Mouse (Mus musculus) spleen, adult 2 months (tissue): ENCODE measurements at regions not wholly inside any gene's neighbourhood (a gene's known extent, or its start where the extent isn't known, plus 50 kb on each side); places are given as distances from the start of the nearest gene placed in this dataset.

ENCODE experiments used
- DNase-seq, 2 experiments: peaks; one replicate each; pipeline versions ENCODE4 v3.0.0 to v3.0.0-alpha.2; 2012 to 2021; ENCODE audit warnings: low spot score in 2 of 2, low read depth in 1 of 2
- H3K27ac ChIP-seq: fragments of 200-500 bp; 2 replicates; pipeline ENCODE4 v1.5.1; 2012; ENCODE audit warnings: low read length, inconsistent platforms; ENCODE audit not compliant: insufficient read depth
- H3K27me3 ChIP-seq: fragments of 200-500 bp; 2 replicates; pipeline ENCODE4 v1.6.1; 2012; ENCODE audit warnings: mild to moderate bottlenecking, moderate library complexity, low read length, inconsistent platforms; ENCODE audit not compliant: control insufficient read depth, insufficient read depth
- H3K36me3 ChIP-seq: fragments of 200-500 bp; 2 replicates; pipeline ENCODE4 v1.6.1; 2012; ENCODE audit warnings: mild to moderate bottlenecking, low read length, inconsistent platforms; ENCODE audit not compliant: control insufficient read depth, insufficient read depth
- H3K4me1 ChIP-seq: fragments of 200-500 bp; 2 replicates; pipeline ENCODE4 v1.6.1; 2011; ENCODE audit warnings: inconsistent platforms; ENCODE audit not compliant: control insufficient read depth, insufficient read depth, insufficient read length
- H3K4me3 ChIP-seq: fragments of 200-500 bp; 2 replicates; pipeline ENCODE4 v1.5.1; 2011; ENCODE audit warnings: mild to moderate bottlenecking, inconsistent platforms; ENCODE audit not compliant: insufficient read depth, insufficient read length; ENCODE audit errors: extremely low read depth
- CTCF ChIP-seq: fragments of 200-500 bp; IDR thresholded peaks from 2 replicates; pipeline ENCODE4 v1.5.1; 2011; ENCODE audit warnings: mild to moderate bottlenecking, inconsistent platforms; ENCODE audit not compliant: insufficient read depth, insufficient read length, insufficient replicate concordance; ENCODE audit errors: extremely low read depth
- POLR2A ChIP-seq: fragments of 200-500 bp; IDR thresholded peaks from 2 replicates; pipeline ENCODE4 v1.6.1; 2011; ENCODE audit warnings: low read depth, low read length, inconsistent platforms
- WGBS: fragments of 180-500 bp; shearing (Covaris S2); methylation state at CpG from one replicate; pipeline ENCODE4 v1.1.7; 2018; 5-methylcytosine and 5-hydroxymethylcytosine counted together

DNA sequence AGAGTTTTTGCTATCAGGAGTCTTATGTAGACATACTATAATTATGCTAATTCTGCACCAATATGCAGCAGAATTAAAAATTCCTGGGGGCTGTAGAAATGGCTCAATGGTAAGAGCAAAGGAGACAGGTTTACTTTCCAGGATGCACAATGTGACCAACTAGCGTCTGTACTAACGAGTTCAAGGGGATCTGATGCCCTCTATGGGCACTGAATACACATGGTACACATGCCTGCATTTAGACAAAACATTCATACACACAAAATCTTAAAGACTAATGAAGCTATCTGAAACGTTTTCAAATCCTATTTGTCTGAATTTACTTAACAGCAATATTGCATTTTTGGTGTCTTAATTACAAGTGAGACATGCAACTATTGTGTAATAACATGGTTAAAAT, 254.8 kb downstream of the Etv1 start:
- TF ChIP-seq CTCF (no peak), POLR2A (no peak)
- H3K36me3 ChIP-seq: no peaks in the 10 kb centered on the region
- H3K27me3 ChIP-seq: no peaks in the 10 kb centered on the region
- 68% methylated on average over 3 of the region's 3 CpGs for WGBS
- H3K27ac ChIP-seq: no peak overlapping the region
- H3K4me3 ChIP-seq: no peak overlapping the region
- no peak for DNase-seq
- no peaks in the 10 kb centered on the region for H3K4me1 ChIP-seq

DNA sequence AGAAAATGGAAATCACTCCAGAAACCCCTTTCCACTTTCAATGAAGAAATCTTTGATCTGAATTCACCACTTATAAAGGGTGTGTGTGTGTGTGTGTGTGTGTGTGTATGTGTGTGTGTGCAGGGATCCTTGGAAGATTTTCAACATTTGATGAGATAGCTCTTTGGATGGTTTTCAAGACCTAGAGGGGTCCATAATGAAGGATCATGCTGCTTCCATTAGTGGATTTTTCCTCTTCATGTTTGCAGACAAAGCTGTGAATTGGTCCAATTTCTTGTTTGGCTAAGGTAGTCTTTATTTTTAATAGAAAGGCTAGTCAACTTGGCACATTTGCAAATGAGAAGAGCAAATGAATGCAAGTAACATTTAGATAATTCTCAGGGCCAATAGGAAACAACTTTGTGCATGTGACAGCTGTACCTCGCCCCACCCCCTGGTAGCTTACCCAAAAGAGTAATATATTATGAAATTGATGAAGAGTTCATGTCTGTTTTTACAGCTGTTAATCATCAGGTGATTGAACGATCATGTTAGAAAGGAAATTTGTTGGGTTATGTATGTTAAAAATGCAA, 257.4 kb downstream of the Etv1 start:
- no peak overlapping the region for H3K4me3 ChIP-seq
- 91% methylated on average over 2 of the region's 2 CpGs for WGBS
- no peaks in the 10 kb centered on the region for H3K4me1 ChIP-seq
- no peak for DNase-seq
- H3K27ac ChIP-seq: no peak overlapping the region
- TF ChIP-seq CTCF: no peak
- no peak for TF ChIP-seq POLR2A
- no peaks in the 10 kb centered on the region for H3K27me3 ChIP-seq
- H3K36me3 ChIP-seq: no peaks in the 10 kb centered on the region

DNA sequence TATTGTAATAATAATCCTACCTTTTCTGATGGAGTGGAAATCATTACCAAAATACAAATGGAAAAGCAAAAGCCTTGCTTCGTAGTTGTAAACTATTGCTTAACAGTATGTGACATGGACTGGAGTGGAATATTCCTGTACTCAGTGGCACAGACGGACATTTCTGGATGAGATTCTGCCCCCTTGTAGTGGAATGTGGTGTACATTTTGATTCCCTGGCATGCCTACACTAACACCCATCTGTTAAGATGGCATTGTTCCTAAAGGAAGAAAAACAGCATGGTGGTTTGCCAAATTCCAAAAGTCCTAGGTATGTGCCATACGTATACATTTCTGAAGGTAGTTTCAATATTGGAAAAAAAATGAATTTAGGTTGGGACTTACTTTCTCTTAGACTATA, 258.9 kb downstream of the Etv1 start:
- 92% methylated on average over 3 of the region's 3 CpGs for WGBS

DNA sequence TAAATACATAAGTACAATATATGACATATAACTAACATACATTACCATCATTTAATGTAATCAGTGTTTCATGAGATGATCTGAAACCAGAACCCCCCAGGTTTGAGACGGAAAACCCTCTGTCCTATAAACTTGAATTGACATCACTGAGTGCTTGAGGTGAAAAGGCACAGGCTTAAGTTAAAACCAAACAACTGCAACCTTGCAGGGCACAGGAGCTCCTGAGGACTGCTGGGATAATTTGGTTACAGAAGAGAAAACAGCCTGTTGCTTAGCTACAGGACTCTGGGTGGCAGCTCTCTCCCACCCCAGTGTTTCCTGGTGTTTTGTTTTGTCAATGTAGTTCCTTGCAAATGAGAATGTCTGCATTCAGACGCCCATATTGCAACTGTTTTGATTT, 259.5 kb downstream of the Etv1 start:
- Histone ChIP-seq H3K27me3 (no peaks in the 10 kb centered on the region), H3K4me3 (no peak overlapping the region), H3K4me1 (no peaks in the 10 kb centered on the region), H3K36me3 (no peaks in the 10 kb centered on the region), H3K27ac (no peak overlapping the region)
- 62% methylated on average over 2 of the region's 2 CpGs for WGBS
- no peak for DNase-seq
- TF ChIP-seq CTCF: no peak
- no peak for TF ChIP-seq POLR2A

More for the DNA sequence above, 258.9 kb downstream of the Etv1 start:
- TF ChIP-seq CTCF: no peak
- TF ChIP-seq POLR2A: no peak
- Histone ChIP-seq H3K4me1 (no peaks in the 10 kb centered on the region), H3K27me3 (no peaks in the 10 kb centered on the region), H3K36me3 (no peaks in the 10 kb centered on the region), H3K27ac (no peak overlapping the region), H3K4me3 (no peak overlapping the region)
- no peak for DNase-seq

DNA sequence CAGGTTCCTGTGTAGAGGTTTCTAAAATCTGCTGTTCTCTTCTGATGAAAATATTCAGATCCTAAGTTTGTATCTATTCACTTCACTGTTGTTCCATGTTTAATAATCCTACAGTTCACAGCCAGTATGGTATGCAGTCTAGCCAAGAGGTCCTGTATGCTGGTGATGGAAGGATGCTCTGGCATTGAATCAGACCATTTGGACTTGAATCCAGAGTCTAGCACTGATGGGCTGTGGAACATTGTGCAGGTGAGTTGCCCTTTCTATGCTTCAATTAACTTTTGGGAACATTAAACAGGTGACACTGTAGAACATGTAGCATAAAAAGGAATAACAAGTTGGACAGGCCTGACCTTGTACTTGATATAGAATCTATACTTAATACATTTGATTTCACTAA, 267.9 kb downstream of the Etv1 start:
- Histone ChIP-seq H3K4me1 (no peaks in the 10 kb centered on the region), H3K27me3 (no peaks in the 10 kb centered on the region), H3K36me3 (no peaks in the 10 kb centered on the region), H3K4me3 (no peak overlapping the region), H3K27ac (no peak overlapping the region)
- no peak for TF ChIP-seq CTCF
- no peak for TF ChIP-seq POLR2A
- no peak for DNase-seq

DNA sequence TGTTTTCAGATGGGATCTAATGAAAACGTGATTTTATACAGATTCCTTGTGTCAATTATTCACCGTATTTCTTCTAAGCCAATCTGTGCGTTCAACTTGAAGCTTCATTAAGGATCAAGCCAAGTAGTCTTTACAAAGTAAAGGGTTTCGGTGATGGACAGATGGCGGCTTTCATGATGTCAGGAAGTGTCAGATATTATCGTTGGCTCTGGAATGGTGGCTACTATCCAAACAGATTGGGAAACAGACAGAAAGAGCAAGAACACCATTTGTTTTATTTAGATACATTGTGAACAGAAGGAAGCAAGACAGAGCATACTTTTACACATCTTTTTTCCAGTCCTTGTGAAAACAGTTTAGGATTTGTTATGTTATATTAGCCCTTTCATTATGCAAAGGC, 269.3 kb downstream of the Etv1 start:
- no peaks in the 10 kb centered on the region for H3K36me3 ChIP-seq
- 83% methylated on average over 6 of the region's 6 CpGs for WGBS
- H3K4me1 ChIP-seq: no peaks in the 10 kb centered on the region
- no peak for TF ChIP-seq CTCF
- no peak for TF ChIP-seq POLR2A
- no peaks in the 10 kb centered on the region for H3K27me3 ChIP-seq
- no peak overlapping the region for H3K4me3 ChIP-seq
- no peak for DNase-seq
- no peak overlapping the region for H3K27ac ChIP-seq

DNA sequence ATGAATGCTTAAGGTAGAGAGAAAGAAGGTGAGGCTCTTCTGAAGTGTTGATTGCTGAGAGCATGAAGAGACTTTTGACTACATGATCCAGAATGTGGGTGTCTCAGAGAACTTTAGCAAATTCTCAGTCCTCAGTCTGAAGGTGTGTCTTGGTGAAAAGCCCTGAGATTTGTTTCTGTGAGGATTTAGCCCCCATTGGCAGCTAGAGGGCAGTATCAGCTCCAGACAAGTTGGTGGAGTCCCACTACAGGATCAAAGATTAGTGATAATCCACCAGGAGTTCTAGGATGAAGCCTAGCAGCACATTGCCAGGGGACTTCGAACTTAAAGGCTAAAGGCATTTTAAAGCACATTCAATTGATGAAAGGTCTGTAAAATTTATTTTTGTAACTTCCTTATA, 269.8 kb downstream of the Etv1 start:
- Histone ChIP-seq H3K4me1 (no peaks in the 10 kb centered on the region), H3K36me3 (no peaks in the 10 kb centered on the region), H3K4me3 (no peak overlapping the region), H3K27ac (no peak overlapping the region), H3K27me3 (no peaks in the 10 kb centered on the region)
- WGBS: 70% methylated on average over 1 of the region's 1 CpGs
- DNase-seq: no peak
- TF ChIP-seq POLR2A (no peak), CTCF (no peak)
